Mouse (Mus musculus): Measurements from ENCODE around the gene Dag1.

- TF ChIP-seq CTCF (conservative IDR thresholded peaks at IDR 0.05; ENCODE audit: insufficient read depth, insufficient read length, low read depth, low read length) (no peak), POLR2A (IDR thresholded peaks at IDR 0.05; ENCODE audit: low read depth, low read length) (no peak)
These were observed 42.2 kb downstream of the Dag1 start for GRCm38 (mm10) chr9:108221566-108221965.
